Mouse (Mus musculus) bone marrow, adult 2 months (tissue): ENCODE data around the gene Il11ra1.

ENCODE experiments used
- CTCF ChIP-seq: fragments of 200-500 bp; IDR thresholded peaks from 2 replicates; pipeline ENCODE4 v1.5.1; 2011; ENCODE audit warnings: low read length, control low read depth; ENCODE audit not compliant: control insufficient read depth, insufficient read depth
- POLR2A ChIP-seq: fragments of 200-500 bp; IDR thresholded peaks from 2 replicates; pipeline ENCODE4 v1.6.1; 2011; ENCODE audit warnings: low read depth, mild to moderate bottlenecking, control low read depth, low read length, borderline replicate concordance; ENCODE audit not compliant: control insufficient read depth

GRCm38 (mm10) chr4:41654217-41654616, 45.6 kb upstream of the Il11ra1 start:
- TF ChIP-seq CTCF, result no peak
- TF ChIP-seq POLR2A, result no peak
